Mouse (Mus musculus): Measurements from ENCODE around the gene Gcm1.

Gcm1 gene

GRCm38 (mm10) chr9:78103965-78104560 is 52.3 kb downstream of the Gcm1 start:
- no peak for DNase-seq

- no peak for DNase-seq
Observed at GRCm38 (mm10) chr9:78104973-78105372, 53.2 kb downstream of the Gcm1 start.

GRCm38 (mm10) chr9:78105501-78105932 is 53.8 kb downstream of the Gcm1 start:
- DNase-seq = no peak

GRCm38 (mm10) chr9:78106821-78107220 is 55.1 kb downstream of the Gcm1 start:
- no peak for DNase-seq

DNA sequence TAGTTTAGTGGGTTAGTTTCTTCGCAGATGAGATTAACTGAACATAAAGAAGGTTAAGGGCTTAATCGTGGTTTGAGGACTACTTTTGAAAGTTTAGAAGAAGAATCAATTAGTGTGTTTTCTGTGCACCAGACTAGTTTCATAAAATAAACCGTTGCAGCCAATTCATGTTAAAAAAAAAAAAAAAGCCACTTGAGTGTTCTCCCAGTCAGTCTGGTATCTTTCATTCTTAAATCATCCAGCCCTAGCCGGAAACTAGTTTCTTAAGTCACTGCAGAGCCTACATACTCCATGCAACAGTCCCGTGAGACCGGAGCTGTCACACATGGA is 55.8 kb downstream of the Gcm1 start:
- no peak for DNase-seq

GRCm38 (mm10) chr9:78107912-78108795 is 56.4 kb downstream of the Gcm1 start:
- DNase-seq = peak; percentile 82 to 87

- peak; percentile 82 to 87 for DNase-seq
Observed at GRCm38 (mm10) chr9:78108796-78109239, 57.1 kb downstream of the Gcm1 start, which contains the start of the genes Fbxo9 and Ick. Fbxo9 (minus strand) TSS chr9:78109065. Ick (plus strand) TSS chr9:78109192.

- DNase-seq = no peak
Observed at GRCm38 (mm10) chr9:78109656-78110055, 57.9 kb downstream of the Gcm1 start.

- no peak for DNase-seq
Observed at GRCm38 (mm10) chr9:78111456-78111855, 59.7 kb downstream of the Gcm1 start.

DNA sequence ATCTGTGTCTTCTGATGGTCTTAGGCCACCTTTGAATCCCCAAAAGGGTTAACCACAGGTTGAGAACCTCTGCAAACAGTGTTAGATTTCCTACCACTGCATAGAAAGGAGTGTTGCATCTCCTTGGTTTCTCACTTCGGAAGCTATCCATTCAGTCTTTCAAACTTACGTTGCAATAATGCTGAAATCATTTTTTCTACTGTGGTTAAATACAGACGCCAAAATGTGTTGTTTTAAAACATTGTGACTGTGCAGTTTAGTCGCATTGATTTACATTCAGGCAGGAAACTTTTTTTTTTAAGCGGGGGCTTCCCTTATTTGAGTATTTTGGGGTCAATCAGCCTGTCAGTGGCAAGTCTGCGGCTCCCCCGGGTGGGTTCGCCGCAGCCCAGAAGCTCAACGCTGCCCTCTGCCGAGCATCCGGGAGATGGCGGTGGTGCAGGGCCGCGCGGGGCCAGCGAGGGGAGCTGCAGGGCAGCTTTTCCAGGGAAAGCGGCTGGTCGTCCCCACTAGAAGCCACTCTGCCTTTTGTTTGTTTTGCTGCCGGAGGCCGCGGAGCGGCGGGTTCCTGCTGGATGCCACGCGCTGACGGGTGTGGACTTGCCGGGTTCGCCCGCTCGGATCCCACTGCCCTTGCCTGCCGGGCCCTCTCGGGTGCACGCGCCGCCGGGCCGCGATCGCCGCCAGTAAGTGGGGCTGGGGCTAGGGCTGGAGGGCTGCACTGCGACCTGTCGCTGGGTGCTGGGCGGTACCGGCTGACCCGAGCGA is 61.2 kb downstream of the Gcm1 start:
- peak; percentile 92 to 93 for DNase-seq

GRCm38 (mm10) chr9:78113538-78113885 is 61.8 kb downstream of the Gcm1 start:
- DNase-seq = no peak
